Mouse (Mus musculus): ENCODE results near the gene Itsn2.
"Not testable (repeated sequence)": the region's sequence is repeated elsewhere in the genome, so short reads cannot be mapped to it uniquely, and the experiment has no call there.

Itsn2 gene

DNA sequence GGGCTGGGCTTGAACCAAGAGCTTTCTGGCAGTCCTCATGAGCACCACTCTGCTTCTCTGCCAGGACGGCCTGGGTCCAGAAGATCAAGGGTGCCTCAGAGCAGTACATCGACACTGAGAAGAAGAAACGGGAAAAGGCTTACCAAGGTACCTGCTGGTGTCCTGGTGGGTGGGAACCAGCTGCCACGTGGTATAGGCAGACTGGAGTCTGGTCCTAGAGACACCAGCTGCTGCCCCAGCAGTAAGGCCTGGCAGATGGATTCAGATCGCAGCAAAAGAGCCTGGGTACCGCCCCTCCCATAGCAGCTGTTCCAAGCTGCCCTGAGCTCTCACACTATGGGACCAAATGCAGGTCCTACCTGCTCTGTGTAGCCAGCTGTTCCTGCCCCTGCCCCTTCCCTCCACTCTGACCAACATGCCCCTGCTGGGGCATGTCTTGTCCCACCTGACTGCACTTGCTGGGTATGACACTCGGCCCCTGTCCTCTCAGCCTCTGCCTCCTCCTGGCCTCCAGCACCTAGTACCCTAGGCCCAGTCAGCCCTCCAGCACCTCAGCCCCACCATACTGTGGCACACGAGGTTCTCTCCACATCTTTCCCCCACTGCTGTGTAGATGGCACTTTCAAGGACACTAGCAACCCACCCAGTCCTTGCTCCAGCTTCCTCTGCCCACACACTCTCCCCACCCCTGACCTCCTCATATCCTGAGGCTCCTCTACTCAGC lies 116.6 kb downstream of the Itsn2 start:
- DNase-seq = no peak

DNA sequence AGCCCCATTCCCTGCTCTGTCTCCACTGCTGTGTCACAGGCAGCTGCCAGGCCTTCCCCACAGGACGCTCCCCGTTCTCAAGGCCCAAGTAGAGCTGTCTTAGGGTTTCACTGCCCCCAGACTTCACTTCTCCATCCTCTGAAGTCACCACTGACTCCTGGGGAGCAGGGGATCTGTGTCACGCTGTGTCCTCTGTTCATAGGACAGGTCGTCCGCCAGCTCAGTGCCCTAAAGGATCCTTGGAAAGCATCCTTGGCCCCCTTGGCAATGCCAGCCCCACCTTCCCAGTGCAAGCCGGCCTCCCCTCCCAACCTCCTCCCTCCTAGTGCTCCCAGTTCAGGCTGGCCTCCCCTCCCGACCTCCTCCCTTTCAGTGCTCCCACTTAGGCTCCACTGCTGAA lies 117.5 kb downstream of the Itsn2 start:
- no peak for DNase-seq

DNA sequence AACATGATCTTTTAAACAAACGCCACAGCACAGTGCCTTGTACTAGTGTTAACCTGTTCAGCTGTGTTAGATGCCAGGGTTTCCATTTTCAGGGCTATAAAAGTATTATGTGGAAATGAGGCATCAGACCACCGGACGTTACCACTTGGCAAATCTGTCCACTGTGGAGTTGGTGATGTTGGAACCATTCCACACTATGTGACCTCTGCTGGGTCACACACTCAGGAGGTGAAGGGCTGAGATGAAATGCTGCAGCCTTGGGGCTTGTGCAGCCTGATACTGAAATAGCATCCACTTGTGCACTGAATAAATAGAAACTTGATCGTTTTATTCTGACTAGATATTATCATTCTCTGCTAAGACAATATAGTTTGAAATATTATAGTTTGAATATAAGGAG lies 120.9 kb downstream of the Itsn2 start:
- no peak for DNase-seq

DNA sequence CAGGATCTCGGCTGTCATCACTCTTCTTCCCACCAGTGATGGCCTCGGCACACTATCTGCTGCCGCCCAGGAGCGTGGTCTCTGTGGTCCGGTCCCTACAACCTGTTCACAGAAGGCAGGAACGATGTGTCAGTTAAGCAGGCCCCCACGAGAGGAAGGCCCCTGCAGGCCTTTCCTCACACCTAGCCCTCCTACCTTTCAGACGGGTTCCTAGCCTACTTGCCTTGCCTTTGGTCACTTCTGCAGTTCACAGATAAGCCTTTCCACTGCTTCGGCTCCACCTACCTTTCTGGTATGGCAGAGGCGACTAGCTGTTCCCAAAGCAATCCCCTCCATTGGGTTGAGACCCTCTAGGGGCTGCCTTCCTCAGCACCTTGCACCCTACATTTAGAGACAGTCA lies 123.2 kb downstream of the Itsn2 start:
- DNase-seq = no peak

DNA sequence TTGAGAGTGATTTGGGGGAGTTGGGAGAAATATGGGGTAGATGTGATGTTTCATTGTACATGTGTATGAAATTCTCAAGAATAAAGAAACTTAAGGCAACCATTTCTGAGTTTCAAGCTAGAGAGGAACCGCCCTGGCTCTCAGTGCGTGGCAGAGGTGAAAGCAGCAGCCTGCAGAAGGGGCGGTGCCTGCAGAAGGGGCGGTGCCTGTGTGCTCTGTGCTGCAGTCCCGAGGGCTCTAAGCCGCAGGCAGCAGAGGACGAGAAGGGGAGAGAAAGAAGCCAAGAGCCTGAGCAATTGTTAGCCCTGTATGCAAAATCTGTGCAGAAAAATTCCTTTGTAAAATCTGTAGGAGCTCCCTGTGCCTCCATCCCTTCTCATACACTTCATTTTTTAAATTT lies 125.0 kb downstream of the Itsn2 start:
- DNase-seq = peak in 1 of 2 experiments; percentile 53

DNA sequence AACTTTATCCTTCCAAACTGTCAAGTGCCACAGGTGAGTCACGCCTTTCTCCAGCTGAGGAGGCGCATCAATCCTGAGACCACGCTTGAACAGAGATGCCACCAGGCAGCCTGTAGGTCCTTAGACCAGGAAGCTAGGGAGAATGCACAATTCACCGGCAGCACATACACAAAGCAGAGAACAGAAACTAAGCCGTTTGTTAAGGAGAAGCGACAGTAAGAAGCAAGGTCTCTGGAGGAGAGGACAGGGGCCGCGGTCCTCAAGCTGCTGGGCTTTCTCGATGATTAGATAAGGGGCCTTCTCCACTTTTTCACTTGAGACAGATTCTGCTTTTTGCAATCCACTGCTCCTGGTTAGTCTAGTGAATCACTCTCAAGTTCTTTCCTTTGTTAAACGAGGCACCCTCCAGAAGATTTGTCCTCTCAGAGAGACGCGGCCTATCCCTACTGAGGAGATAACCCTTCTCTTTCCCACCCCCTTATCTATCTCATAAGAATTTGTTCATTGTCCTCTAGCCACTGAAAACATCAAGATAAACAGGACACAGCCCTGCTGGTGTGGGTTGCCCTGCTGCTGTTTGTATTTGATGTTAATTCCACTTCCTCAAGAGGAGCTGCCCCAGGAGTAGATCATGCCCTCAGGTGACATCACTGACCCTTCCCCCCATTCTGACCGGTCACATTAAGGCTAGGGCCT lies 126.8 kb downstream of the Itsn2 start:
- no peak for DNase-seq

DNA sequence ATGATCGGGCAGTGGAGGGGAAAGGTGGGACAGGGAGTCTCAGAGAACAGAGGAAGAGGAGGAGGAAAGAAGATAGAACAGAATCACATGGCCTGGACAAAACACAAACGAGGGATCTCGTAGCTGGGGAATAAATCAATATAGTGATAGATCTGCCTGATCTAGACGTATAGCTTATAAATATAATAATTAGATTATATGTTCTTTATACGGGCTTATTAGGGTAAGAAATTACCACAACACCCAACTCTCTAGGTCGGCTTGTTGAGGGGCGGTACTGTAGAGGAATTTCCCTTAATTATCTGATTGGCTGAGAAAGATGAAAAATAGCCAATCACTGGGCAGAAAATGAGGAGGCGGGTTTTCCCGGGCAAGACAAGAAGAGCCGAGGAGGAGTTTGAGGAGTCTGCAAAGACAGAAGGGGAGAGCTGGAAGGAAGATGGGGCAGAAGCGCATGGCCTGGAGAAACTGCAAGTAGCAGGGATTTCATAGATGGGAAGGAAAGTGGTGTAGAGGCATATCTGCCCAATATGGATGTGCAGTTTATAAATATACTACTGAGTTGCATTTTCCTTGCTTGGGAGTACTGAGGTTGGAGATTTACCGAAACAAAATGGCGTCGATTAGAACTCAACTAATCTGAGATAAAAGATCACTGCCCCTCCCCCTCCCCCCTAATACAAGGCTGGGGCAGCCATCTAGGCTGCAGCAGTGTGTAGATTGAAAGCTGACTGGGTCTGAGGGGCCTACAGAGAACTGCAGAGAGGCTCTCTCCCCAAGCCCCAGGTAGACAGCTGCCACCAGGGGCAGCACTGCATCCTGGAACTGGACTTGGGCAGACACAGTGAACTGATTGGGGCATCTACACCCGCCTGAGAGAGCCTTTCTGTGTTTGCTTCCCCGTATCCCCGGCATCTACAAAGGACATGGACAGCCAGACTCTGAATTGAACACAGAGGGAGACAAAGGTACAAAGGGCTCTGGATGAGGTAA lies 127.6 kb downstream of the Itsn2 start:
- peak in 1 of 2 experiments; percentile 34 for DNase-seq

DNA sequence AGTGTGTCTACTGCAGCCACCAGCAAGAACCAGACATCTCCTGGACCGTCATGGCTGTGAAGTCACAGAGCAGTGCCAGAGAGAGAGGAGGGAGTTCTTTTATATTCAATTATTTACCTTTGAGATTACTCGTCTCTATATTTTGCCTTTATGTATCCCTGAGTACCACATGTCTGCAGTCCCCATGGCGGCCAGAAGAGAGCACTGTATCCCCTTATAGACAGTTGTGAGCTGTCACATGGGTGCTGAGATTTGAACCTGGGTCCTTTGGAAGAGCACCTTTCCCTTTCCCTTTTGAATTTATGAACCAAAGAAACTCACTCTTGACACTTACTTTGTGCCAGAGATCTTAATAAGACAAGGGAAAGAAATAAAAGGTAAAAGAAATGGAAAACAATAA lies 136.7 kb downstream of the Itsn2 start:
- no peak for DNase-seq

DNA sequence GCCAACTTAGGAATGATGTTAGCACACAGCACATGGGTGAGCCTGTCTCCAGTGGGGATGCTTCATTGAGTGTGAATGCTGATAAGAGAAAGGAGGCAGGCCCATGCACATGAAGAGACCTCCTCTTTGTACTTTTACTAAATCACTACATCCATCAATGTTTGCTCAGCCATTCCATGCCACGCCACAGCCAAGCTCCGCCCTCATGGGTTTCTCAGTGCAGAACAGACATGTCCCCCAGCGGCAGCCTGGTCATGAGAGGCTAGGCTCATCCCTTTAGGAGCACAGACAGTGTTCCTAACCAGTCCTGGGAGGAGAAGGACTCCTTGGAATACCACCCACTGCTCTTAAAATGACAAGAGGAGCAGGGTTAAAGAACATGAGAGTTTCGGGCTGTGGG lies 139.2 kb downstream of the Itsn2 start:
- no peak for DNase-seq

DNA sequence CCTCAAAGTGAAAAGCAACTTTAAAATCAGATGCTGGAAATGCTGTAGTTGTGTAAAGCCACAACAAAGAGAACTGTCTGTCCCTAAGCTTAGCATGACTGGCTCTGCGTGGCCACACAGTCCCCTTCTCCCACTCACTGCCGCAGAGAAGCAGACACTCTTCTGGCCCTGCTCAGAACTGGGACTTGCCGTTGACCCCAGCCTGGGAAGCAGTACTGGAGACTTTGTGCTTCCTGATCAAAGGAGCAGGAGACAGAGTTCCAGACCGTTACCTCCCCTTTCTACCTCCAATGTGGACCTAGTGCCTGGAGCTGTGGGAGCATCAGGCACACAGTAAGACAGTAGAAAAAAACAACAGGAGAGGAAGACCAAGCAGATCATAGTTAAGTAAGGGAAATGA lies 139.9 kb downstream of the Itsn2 start:
- DNase-seq = no peak

DNA sequence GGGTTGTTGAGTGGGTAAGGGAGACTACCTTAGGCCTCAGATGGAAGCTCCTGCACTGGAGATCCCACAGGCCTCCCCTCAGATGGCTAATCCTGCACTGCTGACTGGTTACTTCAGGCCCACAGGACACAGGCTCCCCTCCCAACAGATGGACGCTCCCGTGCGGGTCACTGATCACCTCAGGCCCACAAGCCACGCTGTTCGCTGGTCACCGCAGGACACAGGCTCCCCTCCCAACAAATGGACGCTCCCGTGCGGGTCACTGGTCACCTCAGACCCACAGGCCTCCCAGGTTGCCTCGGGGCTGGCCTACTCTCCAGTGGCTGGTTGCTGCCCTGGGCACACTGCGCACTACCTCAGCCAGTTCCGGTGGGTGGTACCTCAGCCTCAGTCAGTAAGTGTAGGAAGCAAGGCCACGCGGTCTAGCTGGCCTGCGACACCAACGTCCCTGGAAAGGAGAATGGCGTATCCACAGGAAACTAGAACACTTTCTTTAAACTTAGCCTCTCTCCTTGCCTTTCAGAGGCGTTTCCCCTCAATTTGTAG lies 145.7 kb downstream of the Itsn2 start, which contains the start of gene Fam228a:
Fam228a (minus strand) TSS at position 400 of the 546 bp plus-strand sequence.
- no peak for DNase-seq

DNA sequence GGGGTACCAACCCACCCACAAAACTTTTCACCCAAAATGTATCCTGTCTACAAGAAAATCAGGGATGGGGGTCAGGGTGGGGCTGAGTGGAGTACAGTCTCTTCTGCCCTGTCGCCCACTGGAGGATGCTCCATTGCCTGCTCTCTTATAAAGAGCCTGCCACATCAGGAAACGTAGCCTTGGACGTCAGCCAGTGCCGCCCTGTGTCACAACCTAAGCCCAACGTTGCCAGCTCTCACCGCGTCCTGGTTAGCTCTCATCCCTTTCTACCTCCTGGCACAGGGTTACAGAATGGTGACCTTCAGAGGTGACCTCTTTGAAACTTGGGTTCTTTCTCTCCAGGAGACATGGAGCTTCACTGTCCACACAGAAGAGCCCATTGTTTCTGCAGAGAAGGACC lies 148.4 kb downstream of the Itsn2 start:
- DNase-seq = no peak

DNA sequence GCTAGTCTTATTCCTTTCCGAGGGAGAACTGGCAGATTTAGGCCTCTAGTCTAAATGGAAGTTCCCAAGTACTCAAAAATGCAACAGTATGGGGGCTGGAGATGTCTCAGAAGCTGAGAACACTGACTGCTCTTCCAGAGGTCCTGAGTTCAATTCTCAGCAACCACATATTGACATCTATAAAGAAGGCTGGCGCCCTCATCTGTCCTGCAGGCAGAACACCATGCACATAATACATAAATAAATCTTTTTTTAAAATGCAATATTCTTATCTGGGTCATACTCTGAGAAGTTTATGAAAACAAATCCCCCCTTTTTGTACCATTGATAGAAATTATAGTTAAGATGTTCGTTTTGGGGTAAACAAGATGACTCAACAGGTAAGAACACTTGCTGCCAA lies 149.7 kb downstream of the Itsn2 start:
- DNase-seq = no peak

DNA sequence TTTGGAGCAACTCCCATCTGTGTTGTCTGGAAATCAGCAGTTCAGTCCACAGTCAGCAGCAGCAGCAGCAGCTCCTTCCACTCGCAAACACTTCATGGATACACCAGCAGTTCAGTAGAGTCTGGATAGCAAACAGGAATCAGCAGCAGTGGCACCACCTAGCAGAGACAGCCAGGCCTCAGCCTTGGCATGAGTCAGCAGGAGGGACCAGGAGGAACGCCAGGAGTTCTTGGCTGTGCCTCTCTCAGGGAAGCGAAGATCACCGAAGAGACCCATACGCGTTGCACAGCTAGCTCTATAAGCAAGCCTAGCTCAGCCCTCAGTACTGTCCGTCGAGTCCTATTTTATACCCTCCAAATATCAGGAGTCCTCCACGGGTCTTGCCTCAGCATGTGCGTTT lies 152.0 kb downstream of the Itsn2 start:
- DNase-seq = peak in 1 of 2 experiments; percentile 6

DNA sequence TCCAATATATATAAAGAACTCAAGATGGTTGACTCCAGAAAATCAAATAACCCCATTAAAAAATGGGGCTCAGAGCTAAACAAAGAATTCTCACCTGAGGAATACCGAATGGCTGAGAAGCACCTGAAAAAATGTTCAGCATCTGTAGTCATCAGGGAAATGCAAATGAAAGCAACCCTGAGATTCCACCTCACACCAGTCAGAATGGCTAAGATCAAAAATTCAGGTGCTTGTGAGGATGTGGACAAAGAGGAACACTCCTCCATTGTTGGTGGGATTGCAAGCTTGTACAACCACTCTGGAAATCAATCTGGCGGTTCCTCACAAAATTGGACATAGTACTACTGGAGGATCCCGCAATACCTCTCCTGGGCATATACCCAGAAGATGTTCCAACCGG lies 162.0 kb downstream of the Itsn2 start:
- not testable (repeated sequence) for DNase-seq

DNA sequence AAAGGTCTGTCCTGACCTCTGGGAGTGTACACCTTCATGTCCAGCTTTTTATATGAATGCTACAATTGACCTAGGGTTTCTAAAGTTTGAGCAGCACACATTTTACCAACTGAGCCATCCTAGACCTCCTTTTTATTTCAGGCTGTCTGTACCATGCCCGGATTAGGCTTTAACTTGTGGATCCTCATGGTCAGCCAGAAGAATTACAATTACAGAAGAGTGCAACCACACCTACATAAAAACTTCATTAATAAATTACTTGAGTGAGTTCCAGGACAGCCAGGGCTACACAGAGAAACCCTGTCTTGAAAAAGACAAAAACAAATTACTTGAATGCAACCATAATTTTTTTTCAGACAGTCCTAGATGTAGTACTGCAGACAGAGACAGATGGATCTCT lies 164.6 kb downstream of the Itsn2 start:
- peak in 1 of 2 experiments; percentile 25 for DNase-seq
